27 mouse cellular contexts compared by ENCODE assay signal in the genomic region with DNA sequence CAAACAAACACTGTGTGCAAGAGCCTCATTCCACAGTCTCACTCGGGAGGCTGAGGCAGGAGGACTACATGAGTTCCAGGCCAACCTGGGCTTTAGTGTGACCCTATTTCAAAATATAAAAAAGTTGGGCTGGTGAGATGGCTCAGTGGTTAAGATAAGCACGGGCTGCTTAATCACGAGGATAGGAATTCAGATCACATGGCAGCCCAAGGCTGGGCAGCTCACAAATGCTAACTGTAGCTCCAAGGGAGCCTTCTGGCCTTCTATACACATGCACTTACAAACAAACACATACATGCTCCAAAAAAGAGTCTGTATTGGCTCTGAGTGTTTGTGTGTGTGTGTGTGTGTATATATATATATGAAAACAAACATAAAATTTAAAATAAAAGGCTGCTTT.
"Had no signal": no experiment of that assay in that cellular context is flagged by ENCODE, and none has a peak within 500 bp of the region (broad histone marks: within the 10 kb centered on the region; RNA-seq: fewer than 3 reads in every experiment).

No protein-coding gene starts in this region.

- H3K4me3 ChIP-seq: gastrocnemius, adult 2 months; heart, embryonic 10.5 days; heart, embryonic 12.5 days; hindbrain, embryonic 10.5 days; hindbrain, embryonic 12.5 days; intestine, embryonic 15.5 days; layer of hippocampus, adult 2 months; left cerebral cortex, adult 2 months; limb, embryonic 10.5 days; limb, embryonic 12.5 days had no signal

- H3K36me3 ChIP-seq: heart, embryonic 10.5 days; heart, embryonic 12.5 days; hindbrain, embryonic 10.5 days; hindbrain, embryonic 12.5 days; intestine, embryonic 15.5 days; limb, embryonic 10.5 days; limb, embryonic 12.5 days had no signal

- ATAC-seq: hindbrain, embryonic 16.5 days; inflammation-experienced regulatory T-cells, adult 6 months; intestine, embryonic 15.5 days had no signal

- H3K9ac ChIP-seq: heart, embryonic 12.5 days; hindbrain, embryonic 12.5 days; hindbrain, embryonic 14.5 days; intestine, embryonic 15.5 days; limb, embryonic 12.5 days; liver, embryonic 14.5 days had no signal

- DNase-seq: gastrocnemius, adult 2 months; gastrocnemius, postnatal 10 days; gastrocnemius, postnatal 25 days; heart, adult 18-20 months; heart, postnatal 10 days; heart, postnatal 4 days; kidney, adult 18-20 months; kidney, adult 8-10 months; kidney, postnatal 10 days; kidney, postnatal 25 days; kidney, postnatal 4 days; layer of hippocampus, adult 9-11 months; liver had no signal

- H3K27ac ChIP-seq: gastrocnemius, adult 2 months; heart, embryonic 10.5 days; hindbrain, embryonic 10.5 days; hindbrain, embryonic 12.5 days; hindbrain, embryonic 14.5 days; intestine, embryonic 15.5 days; layer of hippocampus, adult 2 months; left cerebral cortex, adult 2 months; limb, embryonic 10.5 days; limb, embryonic 12.5 days; liver, embryonic 14.5 days had no signal

- H3K9me3 ChIP-seq: heart, embryonic 10.5 days; heart, embryonic 12.5 days; hindbrain, embryonic 10.5 days; hindbrain, embryonic 12.5 days; intestine, embryonic 15.5 days; limb, embryonic 10.5 days; limb, embryonic 12.5 days had no signal

- H3K4me2 ChIP-seq: heart, embryonic 12.5 days; hindbrain, embryonic 12.5 days; hindbrain, embryonic 14.5 days; intestine, embryonic 15.5 days; limb, embryonic 12.5 days; liver, embryonic 11.5 days had no signal
